Mouse (Mus musculus): ENCODE measurements around the gene Nabp2.

DNA sequence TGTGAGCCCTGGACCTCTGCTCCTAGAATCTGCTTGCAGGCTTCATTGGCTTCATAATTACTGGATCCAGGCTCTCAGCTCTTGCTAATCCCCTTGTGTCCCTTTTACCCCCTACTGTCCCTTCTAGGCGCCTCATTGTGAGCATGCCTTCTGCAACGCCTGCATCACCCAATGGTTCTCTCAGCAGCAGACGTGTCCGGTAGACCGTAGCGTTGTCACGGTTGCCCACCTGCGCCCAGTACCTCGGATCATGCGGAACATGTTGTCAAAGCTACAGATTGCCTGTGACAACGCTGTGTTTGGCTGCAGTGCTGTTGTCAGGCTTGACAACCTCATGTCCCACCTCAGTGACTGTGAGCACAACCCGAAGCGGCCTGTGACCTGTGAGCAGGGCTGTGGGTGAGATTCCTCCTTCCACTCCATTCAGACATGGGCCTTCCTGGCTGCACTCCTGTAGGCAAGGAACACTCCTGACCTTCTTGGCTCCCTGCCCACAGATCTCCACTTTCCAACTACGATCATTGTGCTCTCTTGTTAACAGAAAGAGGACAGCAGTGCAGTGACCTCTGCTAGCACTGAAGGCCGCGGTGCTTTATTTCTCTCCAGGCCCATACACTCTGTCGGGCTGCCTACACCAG, 24.0 kb upstream of the Nabp2 start:
- TF ChIP-seq GATA1 (IDR thresholded peaks at IDR 0.05; ENCODE audit: borderline replicate concordance, low read length) (no peak), FLI1 (IDR thresholded peaks at IDR 0.05; ENCODE audit: low read length) (no peak)
